Mouse (Mus musculus): ENCODE results near the gene Radil. TPM values are rescaled to one million over a fixed set of nuclear protein-coding genes. Genes with fewer than 3 reads are reported as not detected.

Gene Radil
- polyA plus RNA-seq, 1 experiment: 0.67 TPM

DNA sequence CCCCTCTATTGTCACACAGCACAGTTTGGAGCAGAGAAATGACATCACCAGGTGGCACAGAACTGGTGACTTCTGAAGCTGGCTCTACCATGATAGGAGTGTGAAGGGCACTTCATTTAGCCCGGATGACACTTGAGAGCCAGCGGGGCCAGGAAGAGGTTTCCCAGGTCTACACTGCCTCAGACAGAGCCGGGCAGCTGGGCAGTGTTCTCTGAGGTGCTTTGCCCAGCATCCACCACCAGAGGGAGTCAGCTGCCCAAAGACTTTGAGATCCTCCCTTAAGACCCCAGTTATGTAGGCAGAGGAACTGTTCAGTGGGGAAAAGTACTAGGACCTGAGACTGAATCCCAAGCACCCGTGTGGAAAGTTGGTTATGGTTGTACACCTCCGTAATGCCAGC, 30.6 kb upstream of the Radil start:
- DNase-seq: peak; percentile 45
- WGBS: 10% methylated on average over 5 of the region's 5 CpGs
- peak; percentile 81 for TF ChIP-seq CTCF (conservative IDR thresholded peaks at IDR 0.05; ENCODE audit: insufficient read depth, insufficient read length, low read depth, low read length)
- TF ChIP-seq POLR2A (IDR thresholded peaks at IDR 0.05; ENCODE audit: low read depth, low read length): no peak

DNA sequence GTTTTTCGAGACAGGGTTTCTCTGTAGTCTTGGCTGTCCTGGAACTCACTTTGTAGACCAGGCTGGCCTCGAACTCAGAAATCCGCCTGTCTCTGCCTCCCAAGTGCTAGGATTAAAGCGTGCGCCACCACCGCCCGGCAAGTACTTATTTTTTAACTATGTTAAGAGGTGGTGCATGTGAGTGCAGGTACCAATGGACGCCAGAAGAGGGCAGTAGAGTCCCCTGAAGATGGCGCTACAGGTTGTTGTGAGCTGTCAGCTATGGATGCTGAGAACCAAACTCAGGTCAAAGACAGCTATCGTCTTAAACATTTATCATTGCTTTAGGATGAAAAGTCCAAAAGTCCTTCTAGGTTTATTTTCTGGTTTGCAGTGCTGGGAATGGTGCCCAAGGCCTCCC, 27.3 kb upstream of the Radil start:
- 0 out of 2 replicates have a peak, but pooled peaks have one; percentile 15 for TF ChIP-seq CTCF (conservative IDR thresholded peaks at IDR 0.05; ENCODE audit: insufficient read depth, insufficient read length, low read depth, low read length)
- no peak for TF ChIP-seq POLR2A (IDR thresholded peaks at IDR 0.05; ENCODE audit: low read depth, low read length)
- Histone ChIP-seq H3K27ac (ENCODE audit: insufficient read depth, low read depth, low read length) (no peak overlapping the region), H3K36me3 (ENCODE audit: control insufficient read depth, insufficient read depth, low read length) (no peaks in the 10 kb centered on the region), H3K4me1 (ENCODE audit: control insufficient read depth, insufficient read depth, low read length) (no peaks in the 10 kb centered on the region), H3K4me3 (ENCODE audit: insufficient read depth, low read depth, low read length) (no peak overlapping the region), H3K27me3 (replicated peaks; ENCODE audit: control insufficient read depth, insufficient read depth, low read length) (no peaks in the 10 kb centered on the region)
- no peak for DNase-seq
- WGBS: 86% methylated on average over 10 of the region's 10 CpGs

More for the DNA sequence above, 30.6 kb upstream of the Radil start:
- H3K36me3 ChIP-seq (ENCODE audit: control insufficient read depth, insufficient read depth, low read length): no peaks in the 10 kb centered on the region
- no peaks in the 10 kb centered on the region for H3K27me3 ChIP-seq (replicated peaks; ENCODE audit: control insufficient read depth, insufficient read depth, low read length)
- H3K4me1 ChIP-seq (ENCODE audit: control insufficient read depth, insufficient read depth, low read length): no peaks in the 10 kb centered on the region
- H3K4me3 ChIP-seq (ENCODE audit: insufficient read depth, low read depth, low read length): no peak overlapping the region
- no peak overlapping the region for H3K27ac ChIP-seq (ENCODE audit: insufficient read depth, low read depth, low read length)

DNA sequence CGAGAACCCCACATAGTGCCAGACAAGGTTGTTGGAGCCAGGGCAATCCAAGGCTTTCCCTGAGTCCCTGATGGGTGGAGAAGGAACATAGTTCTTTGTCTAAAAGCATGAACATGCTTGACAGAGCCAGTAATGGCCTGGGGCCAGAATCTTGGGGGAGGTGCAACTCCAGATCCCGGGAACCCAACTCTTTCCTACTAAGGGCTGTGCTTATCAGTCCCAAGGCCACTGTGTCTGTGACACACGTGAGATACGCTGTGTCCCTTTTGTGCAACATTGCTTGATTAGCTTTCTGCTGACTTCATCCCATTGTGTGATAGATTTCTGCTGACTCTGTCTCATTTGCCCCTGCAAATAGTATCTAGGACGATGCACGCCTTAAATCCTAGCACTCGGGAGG, 25.9 kb upstream of the Radil start:
- WGBS: 75% methylated on average over 7 of the region's 7 CpGs
- no peaks in the 10 kb centered on the region for H3K36me3 ChIP-seq (ENCODE audit: control insufficient read depth, insufficient read depth, low read length)
- TF ChIP-seq CTCF (conservative IDR thresholded peaks at IDR 0.05; ENCODE audit: insufficient read depth, insufficient read length, low read depth, low read length) (no peak), POLR2A (IDR thresholded peaks at IDR 0.05; ENCODE audit: low read depth, low read length) (no peak)
- H3K27ac ChIP-seq (ENCODE audit: insufficient read depth, low read depth, low read length): no peak overlapping the region
- DNase-seq: no peak
- H3K4me3 ChIP-seq (ENCODE audit: insufficient read depth, low read depth, low read length): no peak overlapping the region
- H3K4me1 ChIP-seq (ENCODE audit: control insufficient read depth, insufficient read depth, low read length): no peaks in the 10 kb centered on the region
- no peaks in the 10 kb centered on the region for H3K27me3 ChIP-seq (replicated peaks; ENCODE audit: control insufficient read depth, insufficient read depth, low read length)

DNA sequence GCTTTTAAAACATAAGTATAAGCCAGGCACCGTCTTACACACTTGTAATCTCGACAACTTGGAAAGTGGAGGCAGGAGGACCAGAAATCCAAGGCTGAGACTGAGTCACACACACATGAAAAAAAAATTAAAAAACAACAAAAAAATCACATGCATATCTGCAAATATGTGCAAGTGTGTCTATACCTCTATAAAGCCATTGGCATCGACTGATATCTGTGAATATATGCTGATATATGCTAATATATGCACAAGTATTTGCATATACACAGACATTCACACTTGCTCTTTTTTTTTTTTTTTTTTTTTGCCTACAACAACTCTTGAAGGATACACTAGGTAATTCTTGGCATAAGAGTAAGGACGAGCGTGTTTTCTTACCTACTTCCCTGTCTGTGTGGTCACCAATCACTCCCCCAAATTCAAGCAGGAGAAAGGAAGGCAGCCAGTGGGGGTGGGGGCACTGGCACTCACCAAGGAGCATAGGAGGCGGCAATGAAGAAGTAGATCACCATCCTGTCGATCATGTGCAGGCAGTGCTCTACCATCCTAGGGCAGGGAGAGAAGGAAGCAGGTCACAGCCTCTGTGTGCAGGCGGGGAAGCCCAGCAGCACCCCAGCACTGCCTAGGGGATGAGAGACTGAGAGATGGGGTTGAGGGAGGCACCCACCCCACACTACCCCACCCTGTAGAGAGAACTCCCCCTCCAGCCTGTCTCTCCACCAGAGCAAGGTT, 23.6 kb upstream of the Radil start:
- no peak overlapping the region for H3K4me3 ChIP-seq (ENCODE audit: insufficient read depth, low read depth, low read length)
- DNase-seq: no peak
- H3K27me3 ChIP-seq (replicated peaks; ENCODE audit: control insufficient read depth, insufficient read depth, low read length): no peaks in the 10 kb centered on the region
- no peak overlapping the region for H3K27ac ChIP-seq (ENCODE audit: insufficient read depth, low read depth, low read length)
- H3K36me3 ChIP-seq (ENCODE audit: control insufficient read depth, insufficient read depth, low read length): no peaks in the 10 kb centered on the region
- 82% methylated on average over 8 of the region's 8 CpGs for WGBS
- H3K4me1 ChIP-seq (ENCODE audit: control insufficient read depth, insufficient read depth, low read length): no peaks in the 10 kb centered on the region
- TF ChIP-seq CTCF (conservative IDR thresholded peaks at IDR 0.05; ENCODE audit: insufficient read depth, insufficient read length, low read depth, low read length) (no peak), POLR2A (IDR thresholded peaks at IDR 0.05; ENCODE audit: low read depth, low read length) (no peak)

DNA sequence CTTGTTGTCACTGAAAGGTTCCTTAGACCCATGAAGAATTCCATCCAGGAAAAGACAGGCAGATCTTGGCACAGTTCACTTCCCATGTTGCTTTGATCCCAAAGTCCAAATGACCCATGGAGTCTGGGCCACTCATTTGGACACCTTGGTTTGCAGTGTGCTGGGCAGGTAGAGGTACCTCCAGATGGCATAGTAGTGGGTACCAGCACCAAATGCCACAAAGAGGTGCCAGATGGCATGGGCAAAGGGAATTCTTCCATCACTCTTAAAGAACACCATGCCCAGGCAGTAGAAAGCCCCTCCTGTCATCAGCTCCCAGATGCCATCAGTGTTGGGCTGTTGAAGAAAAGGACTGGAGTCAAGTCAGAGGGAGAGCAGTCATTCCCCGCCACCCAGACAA, 13.7 kb upstream of the Radil start:
- no peak for DNase-seq
- H3K27ac ChIP-seq (ENCODE audit: insufficient read depth, low read depth, low read length): no peak overlapping the region
- H3K4me1 ChIP-seq (ENCODE audit: control insufficient read depth, insufficient read depth, low read length): no peaks in the 10 kb centered on the region
- TF ChIP-seq POLR2A (IDR thresholded peaks at IDR 0.05; ENCODE audit: low read depth, low read length) (no peak), CTCF (conservative IDR thresholded peaks at IDR 0.05; ENCODE audit: insufficient read depth, insufficient read length, low read depth, low read length) (no peak)
- 84% methylated on average over 1 of the region's 1 CpGs for WGBS
- no peak overlapping the region for H3K4me3 ChIP-seq (ENCODE audit: insufficient read depth, low read depth, low read length)
- no peaks in the 10 kb centered on the region for H3K27me3 ChIP-seq (replicated peaks; ENCODE audit: control insufficient read depth, insufficient read depth, low read length)
- H3K36me3 ChIP-seq (ENCODE audit: control insufficient read depth, insufficient read depth, low read length): no peaks in the 10 kb centered on the region

DNA sequence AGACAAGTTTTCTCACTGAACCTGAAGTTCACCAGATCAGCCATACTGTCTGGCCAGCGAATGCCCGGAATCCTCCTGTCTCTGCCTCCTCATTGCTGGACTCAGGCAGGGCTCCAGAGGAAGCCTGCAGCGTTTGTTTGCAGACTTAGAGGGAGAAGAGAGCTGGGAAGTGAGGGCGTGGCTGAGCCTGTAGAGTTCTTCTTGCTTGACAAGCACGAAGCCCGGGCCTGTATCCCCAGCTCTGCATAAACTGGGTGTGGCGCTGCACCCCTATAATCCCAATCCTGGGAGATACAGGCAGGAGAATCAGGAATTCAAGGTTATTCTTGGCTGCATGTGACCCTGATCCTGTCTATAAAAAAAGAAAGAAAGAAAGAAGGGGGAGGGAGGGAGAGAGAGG, 9.4 kb upstream of the Radil start:
- Histone ChIP-seq H3K36me3 (ENCODE audit: control insufficient read depth, insufficient read depth, low read length) (no peaks in the 10 kb centered on the region), H3K27ac (ENCODE audit: insufficient read depth, low read depth, low read length) (no peak overlapping the region), H3K27me3 (replicated peaks; ENCODE audit: control insufficient read depth, insufficient read depth, low read length) (no peaks in the 10 kb centered on the region), H3K4me3 (ENCODE audit: insufficient read depth, low read depth, low read length) (no peak overlapping the region), H3K4me1 (ENCODE audit: control insufficient read depth, insufficient read depth, low read length) (no peaks in the 10 kb centered on the region)
- DNase-seq: no peak
- TF ChIP-seq CTCF (conservative IDR thresholded peaks at IDR 0.05; ENCODE audit: insufficient read depth, insufficient read length, low read depth, low read length): no peak
- TF ChIP-seq POLR2A (IDR thresholded peaks at IDR 0.05; ENCODE audit: low read depth, low read length): no peak
- WGBS: 61% methylated on average over 7 of the region's 7 CpGs

DNA sequence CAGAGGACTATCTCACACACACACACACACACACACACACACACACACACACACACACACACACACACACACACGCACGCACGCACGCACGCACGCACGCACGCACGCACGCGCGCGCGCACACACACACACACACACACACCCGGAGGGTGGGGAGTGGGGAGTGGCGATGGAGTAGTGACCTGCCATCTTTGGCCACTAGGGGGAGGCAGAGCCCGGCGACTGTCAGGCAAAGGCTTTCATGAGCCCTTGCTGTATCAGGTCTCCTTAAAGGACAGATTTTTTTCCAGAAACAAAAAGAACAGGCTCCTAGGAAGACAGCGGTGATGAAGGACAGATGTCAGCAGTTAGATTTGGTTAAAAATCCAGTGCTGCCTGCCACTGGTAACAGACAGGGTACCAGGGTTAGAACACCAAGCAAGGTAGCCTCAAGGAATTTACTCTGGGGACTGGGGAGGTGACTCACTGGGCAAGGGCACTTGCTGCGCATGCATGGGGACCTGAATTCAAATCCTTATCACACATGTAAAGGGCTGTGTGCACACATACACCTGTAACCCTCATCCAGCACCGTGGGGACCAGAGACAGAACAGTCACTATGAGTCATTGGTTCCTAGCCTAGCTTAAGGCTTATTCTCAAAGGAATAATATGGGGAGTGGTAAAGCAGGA, 6.6 kb upstream of the Radil start:
- Histone ChIP-seq H3K27ac (ENCODE audit: insufficient read depth, low read depth, low read length) (no peak overlapping the region), H3K27me3 (replicated peaks; ENCODE audit: control insufficient read depth, insufficient read depth, low read length) (no peaks in the 10 kb centered on the region), H3K36me3 (ENCODE audit: control insufficient read depth, insufficient read depth, low read length) (no peaks in the 10 kb centered on the region), H3K4me3 (ENCODE audit: insufficient read depth, low read depth, low read length) (no peak overlapping the region), H3K4me1 (ENCODE audit: control insufficient read depth, insufficient read depth, low read length) (no peaks in the 10 kb centered on the region)
- 35% methylated on average over 12 of the region's 21 CpGs for WGBS
- peak; percentile 77 for TF ChIP-seq CTCF (conservative IDR thresholded peaks at IDR 0.05; ENCODE audit: insufficient read depth, insufficient read length, low read depth, low read length)
- no peak for TF ChIP-seq POLR2A (IDR thresholded peaks at IDR 0.05; ENCODE audit: low read depth, low read length)
- peak; percentile 60 for DNase-seq
